Mouse (Mus musculus): ENCODE data around the gene Gm49661.

Gene Gm49661

GRCm38 (mm10) chr8:84984294-84985048, 15.2 kb upstream of the Gm49661 start:
- peak; percentile 54 for DNase-seq (ENCODE audit: low spot score)

- DNase-seq (ENCODE audit: low spot score): peak; percentile 39
Measured at GRCm38 (mm10) chr8:84982499-84983011, 13.3 kb upstream of the Gm49661 start.

DNA sequence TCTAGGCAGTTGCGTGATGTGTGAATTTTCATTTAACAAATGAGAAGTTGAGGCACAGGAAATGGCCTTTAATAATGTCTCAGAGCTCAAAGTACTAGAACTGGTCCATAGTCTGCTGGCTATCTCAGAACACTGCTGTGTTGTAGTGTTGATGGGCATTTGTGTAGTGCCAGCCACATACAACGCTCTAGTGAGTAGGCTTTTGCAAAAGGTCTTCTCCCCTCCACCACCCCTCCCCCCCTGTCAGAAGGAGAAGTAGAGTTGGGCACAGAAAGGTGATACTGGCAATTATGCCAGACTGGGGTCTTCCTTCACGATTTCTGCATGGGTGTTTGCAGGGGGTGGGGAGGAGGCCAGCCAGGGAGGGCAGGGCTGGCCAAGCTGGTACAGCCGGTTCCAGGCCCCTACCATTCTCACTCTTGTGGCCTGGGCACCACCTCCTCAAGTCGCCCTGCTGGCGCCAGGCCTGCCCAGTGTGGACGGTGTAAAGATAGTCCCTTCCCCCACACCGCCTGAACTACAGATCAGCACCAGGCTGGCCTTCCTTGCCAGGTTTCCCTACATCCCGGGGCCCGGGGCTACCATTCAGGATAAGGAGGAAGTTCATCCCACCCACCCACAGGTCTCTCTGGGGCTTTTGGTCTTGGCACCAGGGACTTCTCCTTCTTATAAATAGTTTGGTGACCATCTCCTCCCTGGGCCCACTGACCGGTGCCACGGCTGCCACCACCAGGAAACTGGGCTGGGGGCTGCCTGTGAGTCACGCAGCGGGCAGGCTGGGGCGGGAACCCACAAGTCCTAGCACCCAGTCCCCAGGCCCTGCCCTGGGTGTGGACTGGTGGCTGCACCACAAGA, 12.6 kb upstream of the Gm49661 start:
- DNase-seq (ENCODE audit: low spot score): peak; percentile 51

- DNase-seq (ENCODE audit: low spot score): peak; percentile 73
Measured at GRCm38 (mm10) chr8:84980622-84981358, 11.6 kb upstream of the Gm49661 start.

- peak; percentile 89 for DNase-seq (ENCODE audit: low spot score)
Measured at GRCm38 (mm10) chr8:84979599-84980421, 10.6 kb upstream of the Gm49661 start.

DNA sequence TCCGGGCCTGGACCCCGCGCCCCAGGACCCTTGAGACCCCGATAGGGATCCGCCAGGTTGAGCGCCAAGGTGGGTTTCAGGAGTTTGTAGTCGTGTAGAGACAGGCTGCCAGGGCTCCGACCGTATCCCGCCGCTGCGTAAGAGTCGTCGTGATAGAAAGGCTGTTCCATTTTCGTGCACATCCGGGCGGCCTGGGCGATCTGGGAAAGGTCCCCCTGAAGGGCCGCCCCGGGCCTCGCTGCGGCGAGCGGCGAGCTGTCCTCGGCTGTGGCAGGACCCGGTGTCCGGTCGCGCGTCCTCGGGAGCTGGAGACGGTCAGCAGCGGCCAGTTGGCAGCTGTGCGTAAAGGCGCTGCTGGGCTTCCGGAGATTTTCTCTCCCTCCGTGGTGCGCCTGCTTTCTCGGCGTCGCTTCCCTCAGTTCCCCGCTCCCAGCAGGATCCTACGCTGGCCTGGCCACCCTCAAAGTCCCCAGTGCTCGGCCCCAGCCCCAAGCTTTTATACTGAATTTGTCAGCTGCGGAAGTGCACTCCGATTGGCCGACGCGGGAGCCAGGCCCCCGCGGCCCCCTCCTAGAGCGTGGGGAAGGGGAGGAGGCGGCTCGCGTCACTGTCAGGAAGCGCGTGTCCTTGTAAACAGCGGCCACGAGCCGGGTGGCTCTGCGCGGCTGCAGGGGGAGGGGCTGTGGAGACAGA, 9.2 kb upstream of the Gm49661 start, which contains the start of gene Junb:
Junb (minus strand) TSS at position 471 of the 693 bp plus-strand sequence.
- DNase-seq (ENCODE audit: low spot score): peak; percentile 96

DNA sequence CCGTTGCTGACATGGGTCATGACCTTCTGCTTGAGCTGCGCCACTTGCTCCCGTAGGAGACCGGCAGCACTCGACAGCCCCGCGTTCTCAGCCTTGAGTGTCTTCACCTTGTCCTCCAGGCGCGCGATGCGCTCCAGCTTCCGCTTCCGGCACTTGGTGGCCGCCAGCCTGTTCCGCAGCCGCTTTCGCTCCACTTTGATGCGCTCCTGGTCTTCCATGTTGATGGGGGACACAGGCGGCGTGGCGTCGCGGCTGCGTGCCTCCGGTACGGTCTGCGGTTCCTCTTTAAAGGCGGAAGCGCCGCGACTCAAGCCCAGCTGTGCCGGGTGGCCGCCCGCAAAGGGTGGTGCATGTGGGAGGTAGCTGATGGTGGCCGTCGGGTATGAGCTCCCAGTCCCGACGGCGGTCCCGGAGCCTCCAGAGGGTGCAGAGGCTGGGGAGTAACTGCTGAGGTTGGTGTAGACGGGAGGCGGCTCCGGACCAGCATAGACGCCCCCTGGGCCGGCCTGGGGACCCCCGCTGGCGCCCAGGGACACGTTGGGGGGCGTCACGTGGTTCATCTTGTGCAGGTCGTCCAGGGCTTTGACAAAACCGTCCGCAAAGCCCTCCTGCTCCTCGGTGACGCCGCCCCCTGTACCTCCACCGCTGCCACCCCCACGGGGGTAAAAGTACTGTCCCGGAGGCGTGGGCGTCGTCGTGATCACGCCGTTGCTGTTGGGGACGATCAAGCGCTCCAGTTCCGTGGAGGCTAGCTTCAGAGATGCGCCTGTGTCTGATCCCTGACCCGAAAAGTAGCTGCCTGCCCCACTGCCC, 8.4 kb upstream of the Gm49661 start:
- peak; percentile 58 for DNase-seq (ENCODE audit: low spot score)

GRCm38 (mm10) chr8:84976763-84977434, 7.7 kb upstream of the Gm49661 start:
- DNase-seq (ENCODE audit: low spot score): peak; percentile 19

- peak; percentile 95 for DNase-seq (ENCODE audit: low spot score)
Measured at GRCm38 (mm10) chr8:84976031-84976762, 7.0 kb upstream of the Gm49661 start.

- DNase-seq (ENCODE audit: low spot score): peak; percentile 63
Measured at GRCm38 (mm10) chr8:84975434-84975833, 6.2 kb upstream of the Gm49661 start.

GRCm38 (mm10) chr8:84974543-84975142, 5.4 kb upstream of the Gm49661 start:
- no peak for DNase-seq (ENCODE audit: low spot score)

DNA sequence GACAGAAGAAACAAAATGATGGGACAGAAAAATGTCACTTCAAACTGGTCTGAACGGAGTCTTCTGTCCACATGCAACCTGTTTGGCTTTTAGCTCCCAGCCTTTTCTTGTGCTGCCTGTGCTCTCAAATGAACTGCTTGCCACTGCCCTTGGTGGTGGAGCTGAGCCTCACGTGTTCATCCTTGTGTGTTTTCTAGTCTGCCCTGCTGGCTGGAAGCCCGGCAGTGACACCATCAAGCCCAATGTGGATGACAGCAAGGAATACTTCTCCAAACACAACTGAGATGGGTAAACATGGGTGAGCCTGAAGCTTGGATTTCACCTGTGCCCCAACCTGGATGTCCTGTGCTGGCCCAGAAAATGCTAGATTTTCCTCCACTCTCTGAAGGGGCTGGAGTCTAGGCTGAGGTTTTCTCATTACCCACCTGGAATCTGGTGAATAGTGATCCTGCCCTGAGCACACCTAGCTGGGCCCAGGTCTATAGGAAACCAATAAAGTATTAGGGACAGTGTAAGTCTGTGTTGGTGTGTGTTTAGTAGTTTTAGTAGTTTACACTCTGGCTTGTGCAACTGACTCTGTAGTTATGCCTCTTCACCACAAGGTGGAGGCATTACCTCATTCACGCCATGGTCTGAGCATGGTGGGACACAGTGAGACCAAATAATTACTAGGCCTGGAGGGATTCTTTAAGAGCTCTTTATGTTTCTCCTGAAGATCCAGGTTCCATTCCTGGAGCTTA, 4.7 kb upstream of the Gm49661 start:
- no peak for DNase-seq (ENCODE audit: low spot score)

- DNase-seq (ENCODE audit: low spot score): no peak
Measured at GRCm38 (mm10) chr8:84973079-84973478, 3.8 kb upstream of the Gm49661 start.

DNA sequence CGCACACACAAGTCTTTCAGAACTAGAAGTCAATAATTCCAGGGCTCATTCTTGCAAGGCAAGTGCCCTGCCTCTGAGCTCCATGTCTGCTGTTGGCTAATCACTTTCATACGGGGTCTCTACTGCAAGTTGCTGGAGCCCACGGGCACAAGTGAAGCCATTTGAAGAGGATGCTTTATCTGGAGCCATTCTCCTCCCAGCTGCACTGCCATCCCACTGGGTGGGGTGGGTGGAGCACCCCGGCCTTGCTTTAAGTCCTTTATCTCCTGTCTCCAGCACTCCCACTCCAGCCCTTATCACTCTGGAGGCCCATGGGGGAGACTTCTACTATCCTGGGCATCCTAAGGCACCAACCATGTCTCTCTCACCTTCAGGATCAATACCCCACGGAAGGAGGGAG, 1.7 kb upstream of the Gm49661 start:
- no peak for DNase-seq (ENCODE audit: low spot score)

DNA sequence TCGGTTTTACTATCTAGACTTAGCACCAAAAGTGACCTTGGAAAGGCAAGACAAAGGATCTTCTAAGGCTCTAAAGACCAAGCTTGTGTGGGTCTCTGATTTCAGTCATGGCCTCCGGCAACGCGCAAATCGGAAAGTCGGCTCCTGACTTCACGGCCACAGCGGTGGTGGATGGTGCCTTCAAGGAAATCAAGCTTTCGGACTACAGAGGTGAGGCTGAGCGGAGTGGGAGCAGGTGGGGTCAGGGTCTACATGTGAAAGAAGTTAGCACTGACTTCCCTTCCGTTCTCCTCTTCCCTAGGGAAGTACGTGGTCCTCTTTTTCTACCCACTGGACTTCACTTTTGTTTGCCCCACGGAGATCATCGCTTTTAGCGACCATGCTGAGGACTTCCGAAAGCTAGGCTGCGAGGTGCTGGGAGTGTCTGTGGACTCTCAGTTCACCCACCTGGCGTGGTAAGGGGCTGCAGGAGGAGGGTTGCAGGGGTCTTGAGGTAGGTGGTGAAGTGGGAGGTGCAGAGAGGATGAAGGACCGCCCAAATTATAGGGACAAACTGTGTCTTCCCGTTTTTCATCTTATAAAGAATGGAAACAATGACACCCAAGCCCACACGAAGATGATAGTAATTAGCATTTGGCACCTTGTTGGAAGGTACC, 1.0 kb upstream of the Gm49661 start:
- DNase-seq (ENCODE audit: low spot score): no peak

DNA sequence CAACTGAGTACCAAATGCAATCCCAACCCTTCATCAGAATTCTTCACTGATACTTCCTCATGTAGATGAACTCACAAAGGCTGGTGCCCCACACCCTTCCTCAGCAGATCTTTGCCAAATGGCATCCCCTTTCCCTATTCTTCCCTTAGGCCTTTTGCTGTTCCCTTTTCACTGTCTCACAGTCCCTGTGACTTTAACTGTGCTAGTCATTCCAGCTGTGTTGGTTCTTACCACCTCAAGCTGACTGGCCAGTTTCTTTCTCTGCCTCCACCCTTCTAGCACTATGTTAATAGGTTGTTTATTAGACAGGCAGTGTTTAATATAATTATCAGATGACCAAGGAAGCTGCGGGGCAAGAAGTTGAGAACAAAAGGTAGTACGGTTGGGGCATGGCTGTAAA, 583 bp downstream of the Gm49661 start:
- no peak for DNase-seq (ENCODE audit: low spot score)

Measured in urinary bladder, postnatal 25 days (tissue).